Mouse (Mus musculus): ENCODE data around the gene Pdpk1. TPM values are rescaled to one million over a fixed set of nuclear protein-coding genes. Genes with fewer than 3 reads are reported as not detected.

Pdpk1 gene
- polyA plus RNA-seq, 1 experiment from 2014 or later = 35.8 TPM

DNA sequence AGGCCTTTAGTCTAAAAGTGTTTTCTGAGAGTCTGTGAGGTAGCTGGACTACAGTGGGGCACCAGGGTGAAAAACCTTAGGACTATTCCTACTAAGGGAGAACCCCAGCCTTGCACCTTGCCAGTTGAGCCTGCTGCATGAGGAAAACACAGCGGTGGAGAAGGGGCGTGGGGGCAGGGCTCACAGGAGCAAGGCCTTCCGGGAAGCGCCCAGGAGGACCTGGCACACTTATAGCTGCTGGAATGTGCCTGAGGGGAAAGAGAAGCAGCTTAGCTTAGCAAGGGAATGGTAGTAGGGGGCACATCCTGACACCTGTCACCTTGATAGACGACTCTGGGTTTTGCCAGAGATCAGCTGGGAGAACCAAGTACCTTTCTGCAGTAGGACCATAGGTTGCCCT is 10.7 kb upstream of the Pdpk1 start:
- Histone ChIP-seq H3K27ac (no peak overlapping the region), H3K4me3 (no peak overlapping the region), H3K9me3 (no peaks in the 10 kb centered on the region), H3K27me3 (no peaks in the 10 kb centered on the region), H3K36me3 (peaks cover 28% of the 10 kb centered on the region), H3K9ac (no peak overlapping the region), H3K4me2 (no peak overlapping the region), H3K4me1 (peaks cover 18% of the 10 kb centered on the region)
- ATAC-seq (ENCODE audit: insufficient number of reproducible peaks, insufficient read depth, low FRiP score, low TSS enrichment, low read depth) = no peak
- WGBS = 71% methylated on average over 5 of the region's 5 CpGs

DNA sequence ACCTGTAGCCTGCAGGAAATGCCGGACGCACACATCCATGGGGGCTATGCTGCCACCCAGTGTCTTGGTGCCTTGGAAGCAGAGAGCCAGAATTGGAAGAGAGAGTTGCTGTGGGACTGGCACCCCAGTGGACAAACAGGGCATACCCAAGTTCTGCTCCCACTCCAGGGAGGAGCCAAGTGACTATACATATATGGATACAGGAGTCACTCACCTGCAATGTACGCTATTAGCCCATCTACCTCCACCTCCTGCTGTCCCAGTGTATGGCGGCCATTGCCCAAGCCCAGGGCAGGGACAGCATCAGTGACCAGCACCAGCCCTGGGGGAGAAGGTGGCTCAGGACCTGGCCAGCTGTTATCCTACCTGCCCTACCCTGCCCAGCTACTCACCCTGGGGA is 6.8 kb upstream of the Pdpk1 start:
- peak; percentile 5; the same call in 1 of the 2 replicates for ATAC-seq (ENCODE audit: insufficient number of reproducible peaks, insufficient read depth, low FRiP score, low TSS enrichment, low read depth)
- Histone ChIP-seq H3K9ac (no peak overlapping the region), H3K27me3 (no peaks in the 10 kb centered on the region), H3K4me3 (no peak overlapping the region), H3K9me3 (no peaks in the 10 kb centered on the region), H3K36me3 (peaks cover 33% of the 10 kb centered on the region), H3K4me1 (peaks cover 7% of the 10 kb centered on the region), H3K4me2 (no peak overlapping the region), H3K27ac (no peak overlapping the region)
- WGBS = 90% methylated on average over 4 of the region's 4 CpGs

DNA sequence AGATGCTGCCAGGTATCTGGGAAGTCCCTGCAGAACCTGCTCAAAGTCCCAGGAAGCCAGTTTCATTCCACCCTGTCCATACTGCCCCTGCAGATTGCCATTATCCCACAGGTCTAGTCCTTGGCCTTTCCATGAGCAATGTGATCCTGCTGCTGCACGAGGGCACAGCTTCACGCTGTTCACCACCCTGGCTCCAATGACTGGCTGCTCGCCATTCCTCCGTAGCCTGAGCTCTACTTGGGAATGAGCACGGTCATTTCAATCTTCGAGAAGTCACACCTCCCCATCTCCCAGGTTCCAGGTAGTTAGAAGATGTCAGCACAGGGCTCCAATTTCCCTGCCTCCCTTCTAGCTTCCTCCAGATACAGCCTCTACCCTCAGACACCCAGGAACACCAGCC is 6.4 kb upstream of the Pdpk1 start:
- Histone ChIP-seq H3K9me3 (no peaks in the 10 kb centered on the region), H3K27me3 (no peaks in the 10 kb centered on the region), H3K4me3 (no peak overlapping the region), H3K27ac (no peak overlapping the region), H3K9ac (no peak overlapping the region), H3K4me1 (peaks cover 7% of the 10 kb centered on the region), H3K36me3 (peaks cover 33% of the 10 kb centered on the region), H3K4me2 (no peak overlapping the region)
- ATAC-seq (ENCODE audit: insufficient number of reproducible peaks, insufficient read depth, low FRiP score, low TSS enrichment, low read depth) = no peak
- 87% methylated on average over 6 of the region's 6 CpGs for WGBS

DNA sequence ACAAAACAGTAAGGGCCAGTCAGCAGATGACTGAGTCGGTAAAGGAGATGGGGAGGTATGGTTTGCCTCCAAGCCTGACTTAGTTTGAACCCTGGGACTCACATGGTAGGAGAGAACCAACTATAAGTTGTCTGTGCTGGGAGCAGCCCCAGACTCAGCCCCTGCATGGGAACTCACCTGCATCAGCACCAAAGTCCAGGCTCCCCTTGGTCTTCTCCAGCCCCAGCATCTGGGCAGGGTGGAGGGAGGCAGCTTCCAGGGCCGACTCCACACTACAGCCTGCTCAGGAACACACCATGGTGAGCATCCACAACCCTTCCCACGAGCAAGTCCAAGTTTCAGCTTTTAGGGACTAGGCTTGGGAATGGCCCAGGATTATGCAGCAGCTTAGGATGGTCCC is 5.7 kb upstream of the Pdpk1 start:
- no peaks in the 10 kb centered on the region for H3K9me3 ChIP-seq
- H3K4me3 ChIP-seq = no peak overlapping the region
- H3K4me1 ChIP-seq = peaks cover 14% of the 10 kb centered on the region
- no peak overlapping the region for H3K4me2 ChIP-seq
- no peak overlapping the region for H3K9ac ChIP-seq
- 85% methylated on average over 3 of the region's 3 CpGs for WGBS
- no peak for ATAC-seq (ENCODE audit: insufficient number of reproducible peaks, insufficient read depth, low FRiP score, low TSS enrichment, low read depth)
- no peak overlapping the region for H3K27ac ChIP-seq
- no peaks in the 10 kb centered on the region for H3K27me3 ChIP-seq
- H3K36me3 ChIP-seq = peaks cover 33% of the 10 kb centered on the region

DNA sequence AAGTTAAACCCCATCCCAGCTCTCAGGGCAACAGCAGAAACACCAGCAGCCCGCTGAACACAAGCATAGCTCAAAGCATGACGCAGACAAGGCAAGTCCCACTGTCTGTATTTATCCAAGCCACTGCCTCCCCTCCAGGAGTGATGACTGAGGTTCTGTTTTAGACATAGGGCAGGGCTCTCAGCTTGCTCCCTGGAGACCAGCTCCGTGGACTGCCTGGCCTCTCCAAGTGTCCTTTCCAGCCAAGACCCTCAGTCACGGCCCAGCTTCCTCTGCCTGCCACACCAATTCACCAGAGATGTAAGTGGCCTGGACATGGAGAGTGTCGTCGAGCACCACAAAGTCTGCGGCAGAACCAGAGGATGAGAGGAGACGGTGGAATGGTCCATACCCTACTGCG is 5.0 kb upstream of the Pdpk1 start:
- no peaks in the 10 kb centered on the region for H3K27me3 ChIP-seq
- no peak overlapping the region for H3K4me3 ChIP-seq
- no peaks in the 10 kb centered on the region for H3K9me3 ChIP-seq
- WGBS = 90% methylated on average over 9 of the region's 9 CpGs
- H3K27ac ChIP-seq = no peak overlapping the region
- H3K4me2 ChIP-seq = no peak overlapping the region
- peaks cover 33% of the 10 kb centered on the region for H3K36me3 ChIP-seq
- H3K9ac ChIP-seq = no peak overlapping the region
- ATAC-seq (ENCODE audit: insufficient number of reproducible peaks, insufficient read depth, low FRiP score, low TSS enrichment, low read depth) = no peak
- peaks cover 18% of the 10 kb centered on the region for H3K4me1 ChIP-seq

DNA sequence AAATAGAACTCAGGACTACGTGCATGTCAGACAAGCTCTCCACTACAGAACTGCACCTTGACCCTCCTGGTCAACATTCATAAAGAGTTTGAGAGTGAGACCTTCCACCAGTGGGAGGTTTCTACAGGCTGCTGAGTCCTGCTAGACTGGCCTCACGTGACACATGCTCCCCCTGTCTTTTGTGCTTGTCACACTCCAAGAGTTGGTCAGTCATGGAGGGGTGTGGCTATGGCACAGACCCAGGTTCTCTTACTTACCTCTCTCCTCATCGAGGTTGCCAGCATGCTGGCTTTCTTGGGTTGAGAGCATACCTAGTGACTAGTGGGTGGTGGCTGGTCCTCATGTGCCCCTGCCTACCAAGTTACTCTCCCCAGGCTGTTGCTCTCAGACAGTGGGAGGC is 3.7 kb upstream of the Pdpk1 start:
- WGBS = 77% methylated on average over 3 of the region's 3 CpGs
- no peak for ATAC-seq (ENCODE audit: insufficient number of reproducible peaks, insufficient read depth, low FRiP score, low TSS enrichment, low read depth)
- no peak overlapping the region for H3K4me2 ChIP-seq
- H3K9ac ChIP-seq = no peak overlapping the region
- no peaks in the 10 kb centered on the region for H3K27me3 ChIP-seq
- H3K4me1 ChIP-seq = peaks cover 18% of the 10 kb centered on the region
- H3K27ac ChIP-seq = no peak overlapping the region
- H3K9me3 ChIP-seq = no peaks in the 10 kb centered on the region
- no peak overlapping the region for H3K4me3 ChIP-seq
- peaks cover 33% of the 10 kb centered on the region for H3K36me3 ChIP-seq

DNA sequence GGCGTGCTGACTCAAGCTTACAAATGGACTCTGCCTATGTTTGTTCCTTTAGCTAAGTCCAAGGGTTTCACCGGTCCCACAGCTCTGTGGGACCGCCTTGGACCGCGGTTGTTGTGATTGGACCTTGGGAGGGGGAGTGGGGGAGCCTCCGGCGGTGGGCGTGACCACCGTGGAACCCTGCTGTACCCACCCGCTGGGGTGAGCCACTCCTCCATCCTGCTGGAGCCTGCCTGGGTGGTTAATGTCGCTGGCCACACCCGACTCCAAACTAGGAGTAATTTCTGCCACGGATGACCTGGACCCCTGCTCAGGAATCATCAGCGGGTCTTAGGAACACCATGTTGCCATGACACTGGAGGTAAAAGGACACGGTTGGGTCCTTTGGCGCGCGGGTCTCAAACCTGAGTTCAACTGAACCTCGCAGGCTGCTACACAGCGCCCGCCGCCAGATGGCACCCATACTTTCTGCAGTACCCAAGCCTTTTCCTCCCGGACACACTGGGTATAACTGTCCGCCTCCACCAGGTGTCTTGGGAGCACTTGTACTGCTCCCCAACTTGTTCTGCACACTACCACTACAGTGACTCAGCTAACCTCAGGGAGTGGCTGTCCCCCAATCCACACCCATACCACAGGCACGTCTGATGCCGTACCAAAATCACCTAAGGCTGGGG is 1.3 kb upstream of the Pdpk1 start:
- Histone ChIP-seq H3K4me2 (peak overlapping the region; percentile 82), H3K4me1 (peaks cover 18% of the 10 kb centered on the region), H3K9ac (peak overlapping the region; percentile 64), H3K27ac (no peak overlapping the region; the same call in 1 of the 2 replicates), H3K27me3 (no peaks in the 10 kb centered on the region), H3K4me3 (peak overlapping the region; percentile 48), H3K9me3 (no peaks in the 10 kb centered on the region), H3K36me3 (peaks cover 21% of the 10 kb centered on the region)
- WGBS = under 1% methylated on average over 26 of the region's 26 CpGs
- peak; percentile 81 for ATAC-seq (ENCODE audit: insufficient number of reproducible peaks, insufficient read depth, low FRiP score, low TSS enrichment, low read depth)

DNA sequence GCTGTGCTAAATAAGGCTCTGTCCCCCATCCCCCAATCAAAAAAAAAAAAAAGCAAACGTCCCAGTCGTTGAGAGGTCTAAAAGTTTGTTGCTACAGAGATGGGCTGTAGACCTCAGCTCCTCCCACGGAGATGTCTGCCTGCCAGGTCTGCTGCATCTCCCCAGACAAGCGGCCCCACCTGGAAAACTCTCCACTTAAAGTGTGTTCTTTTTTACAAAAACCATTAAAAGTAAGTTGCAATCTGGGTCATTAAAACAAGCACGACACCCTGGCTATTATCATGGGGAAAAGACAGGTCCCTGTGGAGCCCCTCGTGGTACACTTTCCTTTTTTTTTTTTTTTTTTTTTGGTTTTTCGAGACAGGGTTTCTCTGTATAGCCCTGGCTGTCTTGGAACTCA is 658 bp upstream of the Pdpk1 start:
- H3K9ac ChIP-seq = peak overlapping the region; percentile 64; the same call in 1 of the 2 replicates
- no peak overlapping the region for H3K27ac ChIP-seq
- no peaks in the 10 kb centered on the region for H3K27me3 ChIP-seq
- H3K4me3 ChIP-seq = peak overlapping the region; percentile 48
- H3K36me3 ChIP-seq = peaks cover 15% of the 10 kb centered on the region
- WGBS = 13% methylated on average over 7 of the region's 7 CpGs
- peak overlapping the region; percentile 82 for H3K4me2 ChIP-seq
- peaks cover 18% of the 10 kb centered on the region for H3K4me1 ChIP-seq
- no peak for ATAC-seq (ENCODE audit: insufficient number of reproducible peaks, insufficient read depth, low FRiP score, low TSS enrichment, low read depth)
- no peaks in the 10 kb centered on the region for H3K9me3 ChIP-seq

DNA sequence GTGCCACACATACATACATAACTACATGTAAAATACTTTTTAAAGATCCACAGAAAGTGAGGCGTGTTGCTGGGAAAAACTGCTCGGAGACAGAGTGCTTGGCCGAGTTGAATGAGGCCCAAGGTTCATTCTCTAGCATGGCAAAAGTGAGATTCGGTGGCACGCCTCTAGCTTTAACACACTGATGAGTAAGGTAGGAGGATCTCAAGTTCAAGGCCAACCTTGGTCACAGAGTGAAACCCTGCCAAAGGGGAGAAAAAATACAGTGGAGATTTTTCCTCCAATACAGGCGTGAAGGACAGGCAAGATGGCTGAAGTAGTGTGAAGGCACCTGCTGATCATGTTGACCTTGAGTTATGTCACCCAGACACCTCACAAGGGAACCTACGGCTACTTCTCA is 1.3 kb downstream of the Pdpk1 start:
- Histone ChIP-seq H3K4me1 (peaks cover 18% of the 10 kb centered on the region), H3K4me2 (no peak overlapping the region), H3K9ac (no peak overlapping the region), H3K36me3 (no peaks in the 10 kb centered on the region), H3K27ac (no peak overlapping the region), H3K4me3 (no peak overlapping the region), H3K27me3 (no peaks in the 10 kb centered on the region), H3K9me3 (no peaks in the 10 kb centered on the region)
- WGBS = 84% methylated on average over 7 of the region's 7 CpGs
- no peak for ATAC-seq (ENCODE audit: insufficient number of reproducible peaks, insufficient read depth, low FRiP score, low TSS enrichment, low read depth)

DNA sequence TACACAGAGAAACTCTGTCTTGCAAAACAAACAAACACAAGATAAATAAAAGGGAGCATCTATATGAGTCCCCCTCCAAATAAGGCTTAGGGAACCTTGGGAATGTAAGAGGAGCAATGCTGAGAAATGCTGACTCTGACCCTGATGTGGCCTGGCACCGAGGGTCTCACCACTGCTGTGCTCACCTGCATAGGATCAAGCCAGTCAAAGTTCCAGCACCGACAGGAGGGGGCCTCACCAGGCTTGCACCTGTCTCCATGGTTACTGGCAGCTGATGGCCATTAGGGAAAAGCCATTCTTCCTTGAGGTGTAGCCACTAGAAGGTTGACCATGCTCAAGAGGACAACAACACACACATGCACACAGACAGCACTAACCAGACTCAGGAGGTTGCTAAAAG is 7.8 kb downstream of the Pdpk1 start:
- no peak for ATAC-seq (ENCODE audit: insufficient number of reproducible peaks, insufficient read depth, low FRiP score, low TSS enrichment, low read depth)
- H3K36me3 ChIP-seq = no peaks in the 10 kb centered on the region
- WGBS = 44% methylated on average over 2 of the region's 2 CpGs
- H3K4me1 ChIP-seq = peaks cover 23% of the 10 kb centered on the region
- H3K9me3 ChIP-seq = no peaks in the 10 kb centered on the region
- no peak overlapping the region for H3K9ac ChIP-seq
- H3K27me3 ChIP-seq = no peaks in the 10 kb centered on the region
- no peak overlapping the region for H3K4me2 ChIP-seq
- H3K4me3 ChIP-seq = no peak overlapping the region
- no peak overlapping the region for H3K27ac ChIP-seq

DNA sequence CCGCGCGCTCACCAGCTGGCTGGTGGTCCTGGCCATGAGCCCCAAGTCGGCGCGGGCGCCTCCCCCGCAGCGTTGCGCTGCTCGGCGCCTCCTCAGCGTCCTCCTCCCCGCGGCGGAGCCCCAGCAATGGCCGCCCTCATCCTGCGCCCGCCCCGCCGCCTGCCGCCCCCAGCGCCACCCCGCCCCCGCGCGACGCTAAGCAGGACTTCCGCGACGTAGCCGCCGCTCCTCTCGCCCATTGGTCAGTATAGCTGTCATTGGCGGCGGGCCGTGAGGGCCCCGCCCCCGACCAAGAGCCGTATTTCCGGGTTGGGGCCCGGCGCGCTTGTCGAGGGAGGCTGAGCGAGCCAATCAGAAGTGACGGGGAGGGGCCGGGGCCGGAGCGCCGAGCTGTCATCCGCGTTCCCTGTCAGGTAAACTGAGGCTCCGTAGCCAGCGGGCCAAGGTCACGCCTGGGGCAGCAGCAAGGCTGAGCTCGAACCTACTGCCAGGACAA is 9.3 kb downstream of the Pdpk1 start:
- peak overlapping the region; percentile 85 for H3K4me2 ChIP-seq
- H3K9me3 ChIP-seq = no peaks in the 10 kb centered on the region
- peaks cover 31% of the 10 kb centered on the region for H3K4me1 ChIP-seq
- no peaks in the 10 kb centered on the region for H3K36me3 ChIP-seq
- peak overlapping the region; percentile 94 for H3K9ac ChIP-seq
- H3K27me3 ChIP-seq = no peaks in the 10 kb centered on the region
- under 1% methylated on average over 57 of the region's 57 CpGs for WGBS
- peak overlapping the region; percentile 97 for H3K4me3 ChIP-seq
- H3K27ac ChIP-seq = peak overlapping the region; percentile 89
- peak; percentile 95 for ATAC-seq (ENCODE audit: insufficient number of reproducible peaks, insufficient read depth, low FRiP score, low TSS enrichment, low read depth)

DNA sequence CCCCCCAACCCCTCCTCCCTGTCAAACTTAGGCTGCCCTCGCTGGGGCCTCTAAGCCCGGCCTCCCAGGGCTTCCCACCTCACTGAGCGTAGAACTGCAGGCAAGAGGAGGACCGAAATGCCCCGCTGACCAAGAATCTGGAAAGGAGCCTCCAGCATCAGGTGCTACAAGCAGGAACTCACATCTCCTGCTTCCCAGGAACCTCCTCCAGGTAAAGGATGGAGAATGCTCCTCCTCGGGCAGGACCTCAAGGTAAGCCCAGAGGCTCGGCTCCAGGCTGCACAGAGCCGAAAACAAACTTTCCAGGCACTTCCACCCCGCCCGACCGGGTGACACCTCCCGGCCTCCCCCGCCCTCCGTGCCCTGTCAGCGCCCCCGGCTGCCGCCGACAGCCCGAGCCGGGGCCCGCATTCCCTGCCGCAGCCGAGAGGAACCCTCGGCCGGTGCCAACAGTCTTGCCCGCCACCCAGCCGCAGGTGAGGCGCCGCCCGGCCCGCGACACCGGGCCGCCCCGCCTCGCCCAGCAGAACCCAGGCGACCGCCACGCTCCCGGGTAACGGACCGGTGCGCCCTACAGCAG is 9.8 kb downstream of the Pdpk1 start:
- H3K4me3 ChIP-seq = peak overlapping the region; percentile 97
- H3K4me1 ChIP-seq = peaks cover 31% of the 10 kb centered on the region
- H3K27me3 ChIP-seq = no peaks in the 10 kb centered on the region
- WGBS = under 1% methylated on average over 27 of the region's 43 CpGs
- H3K27ac ChIP-seq = peak overlapping the region; percentile 89
- no peak; the same call in none of the 2 replicates for ATAC-seq (ENCODE audit: insufficient number of reproducible peaks, insufficient read depth, low FRiP score, low TSS enrichment, low read depth)
- no peaks in the 10 kb centered on the region for H3K9me3 ChIP-seq
- peak overlapping the region; percentile 94 for H3K9ac ChIP-seq
- H3K4me2 ChIP-seq = peak overlapping the region; percentile 85
- H3K36me3 ChIP-seq = no peaks in the 10 kb centered on the region
